Mouse (Mus musculus): ENCODE data around the gene Gm20425. TPM values are rescaled to one million over a fixed set of nuclear protein-coding genes. Genes with fewer than 3 reads are reported as not detected.

The Gm20425 gene
- total RNA-seq, 2 experiments from 2014 or later: 5.5 to 6.7 TPM

DNA sequence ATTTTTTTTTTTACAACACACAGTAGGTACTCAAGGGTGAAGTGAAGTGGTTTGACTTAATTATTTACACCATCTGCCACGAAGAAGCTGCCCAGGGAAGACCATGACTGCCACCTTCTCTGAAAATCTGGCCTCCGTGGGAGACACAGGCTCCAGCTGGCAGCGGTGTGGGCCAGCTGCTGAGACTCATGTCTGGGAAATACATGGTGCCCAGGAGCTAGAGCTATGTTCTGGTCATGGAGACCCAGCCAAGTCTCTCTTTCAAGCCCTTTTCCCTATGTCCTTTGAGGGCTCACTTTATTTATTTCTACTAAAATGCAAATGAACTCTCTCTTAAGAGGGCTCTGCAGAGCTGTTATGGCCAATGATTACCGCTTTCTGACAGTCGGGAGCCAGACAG lies 76.8 kb downstream of the Gm20425 start:
- no peak for DNase-seq

- DNase-seq: no peak
Measured at GRCm38 (mm10) chr9:103149074-103149799, 80.9 kb downstream of the Gm20425 start.

GRCm38 (mm10) chr9:103147103-103147502 lies 83.0 kb downstream of the Gm20425 start:
- no peak for DNase-seq

GRCm38 (mm10) chr9:103146703-103147102 lies 83.4 kb downstream of the Gm20425 start:
- DNase-seq: no peak

- DNase-seq: no peak
Measured at GRCm38 (mm10) chr9:103146257-103146656, 83.8 kb downstream of the Gm20425 start.

DNA sequence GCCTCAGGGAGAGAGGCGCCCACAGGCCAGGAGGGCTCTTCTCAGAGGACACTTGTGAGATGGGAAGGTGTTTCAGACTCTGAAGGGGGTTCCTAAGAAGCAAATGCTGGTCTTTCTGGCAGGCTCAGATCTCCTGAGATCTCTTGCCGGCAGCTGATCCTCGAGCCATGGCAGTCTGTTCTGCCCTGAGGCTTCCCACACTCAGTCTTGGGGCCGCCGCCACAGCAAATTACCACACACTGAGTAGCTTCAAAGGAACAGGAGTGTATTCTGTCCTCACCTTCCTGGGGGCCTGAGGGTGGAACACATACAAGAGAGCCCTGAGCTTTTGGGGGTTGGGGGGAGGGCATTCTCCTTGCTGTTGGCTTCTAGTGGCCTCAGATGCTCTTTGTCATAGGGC lies 84.8 kb downstream of the Gm20425 start:
- no peak for DNase-seq

- DNase-seq: no peak
Measured at GRCm38 (mm10) chr9:103143881-103144280, 86.2 kb downstream of the Gm20425 start.

DNA sequence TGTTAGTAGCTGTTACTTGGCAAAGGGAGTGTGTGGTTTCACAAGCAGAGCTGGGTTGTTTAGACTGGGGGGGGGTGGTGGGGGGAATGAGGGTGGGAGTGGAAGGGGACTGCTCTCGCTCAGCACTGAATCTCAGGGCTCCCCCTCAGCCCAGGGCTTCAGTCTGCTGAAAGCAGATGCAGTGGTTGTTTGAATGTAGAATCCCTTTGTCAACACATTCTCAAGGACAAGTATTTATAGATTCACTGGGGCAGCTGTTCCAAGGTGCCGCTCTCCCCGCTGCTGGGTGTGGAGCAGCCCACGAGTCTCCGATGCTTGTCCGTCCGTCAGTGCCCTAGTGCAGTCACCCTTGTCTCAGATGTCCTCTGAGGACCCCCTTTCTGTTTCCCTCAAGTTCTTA lies 88.8 kb downstream of the Gm20425 start:
- DNase-seq: no peak

GRCm38 (mm10) chr9:103140384-103140783 lies 89.7 kb downstream of the Gm20425 start:
- DNase-seq: no peak

Other genes with a start within 250 kb of the Gm20425 start
- 1 to 10 TPM; 1.8 to 3.8 TPM for gene Slco2a1, start 241.6 kb downstream of the Gm20425 start, total RNA-seq (2021)
- gene Rab6b, start 118.5 kb downstream of the Gm20425 start, total RNA-seq (2021): 1 to 10 TPM; 1.2 to 1.8 TPM
- 10 to 100 TPM; 19.3 to 23.4 TPM for gene Srprb, start 28.2 kb downstream of the Gm20425 start, total RNA-seq (2021)
- 10 to 100 TPM; 44.2 to 67.1 TPM for gene Trf, start 137 bp upstream of the Gm20425 start, total RNA-seq (2021)
- gene 1300017J02Rik, start 74.8 kb upstream of the Gm20425 start, total RNA-seq (2021): not detected
- 10 to 100 TPM in 1 of 2 experiments, 1 to 10 TPM in 1; 9.0 to 13.4 TPM for gene Topbp1, start 74.9 kb upstream of the Gm20425 start, total RNA-seq (2021)
- 100 to 1,000 TPM; 136 to 151 TPM for gene Cdv3, start 135.5 kb upstream of the Gm20425 start, total RNA-seq (2021)